ENCODE assay signal across 26 mouse cellular contexts in the genomic region with DNA sequence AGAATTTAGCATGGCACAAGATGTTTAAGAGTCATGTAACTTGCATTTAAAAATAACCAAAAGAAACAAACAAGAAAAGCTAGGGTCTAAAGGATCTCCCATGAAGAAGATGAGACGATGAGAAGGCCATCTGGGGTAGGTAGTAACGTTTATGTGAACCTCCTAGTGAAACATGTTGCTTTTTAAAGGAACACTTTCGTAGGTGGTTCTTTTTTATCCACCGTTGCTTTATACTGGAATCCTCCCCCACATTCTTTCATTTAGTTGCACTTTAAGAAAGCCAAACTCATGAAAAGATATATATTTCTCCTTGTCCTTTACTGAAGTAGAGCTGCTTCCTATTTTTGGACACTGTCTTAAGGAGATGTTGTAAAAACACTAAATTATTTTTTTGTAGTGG. TPM values are rescaled to one million over a fixed set of nuclear protein-coding genes. Genes with fewer than 3 reads are reported as not detected.
"Had no signal": no experiment of that assay in that cellular context is flagged by ENCODE, and none has a peak within 500 bp of the region (broad histone marks: within the 10 kb centered on the region; RNA-seq: fewer than 3 reads in every experiment).

No protein-coding gene starts in this region.

- H3K9me3 ChIP-seq: embryonic facial prominence, embryonic 10.5 days; embryonic facial prominence, embryonic 12.5 days; embryonic facial prominence, embryonic 13.5 days; embryonic facial prominence, embryonic 15.5 days; forebrain, embryonic 10.5 days; forebrain, embryonic 12.5 days; forebrain, embryonic 13.5 days; forebrain, embryonic 15.5 days had no signal

- H3K36me3 ChIP-seq: embryonic facial prominence, embryonic 10.5 days; embryonic facial prominence, embryonic 12.5 days; embryonic facial prominence, embryonic 13.5 days; embryonic facial prominence, embryonic 15.5 days; forebrain, embryonic 10.5 days; forebrain, embryonic 12.5 days; forebrain, embryonic 15.5 days had no signal

- H3K27me3 ChIP-seq: embryonic facial prominence, embryonic 12.5 days; embryonic facial prominence, embryonic 13.5 days; embryonic facial prominence, embryonic 15.5 days; forebrain, embryonic 12.5 days; forebrain, embryonic 13.5 days; forebrain, embryonic 15.5 days had no signal

- H3K27ac ChIP-seq: embryonic facial prominence, embryonic 10.5 days; embryonic facial prominence, embryonic 12.5 days; embryonic facial prominence, embryonic 13.5 days; embryonic facial prominence, embryonic 15.5 days; forebrain, embryonic 10.5 days; forebrain, embryonic 12.5 days; forebrain, embryonic 13.5 days; forebrain, embryonic 15.5 days; gastrocnemius, adult 2 months; heart, adult 2 months had no signal

- H3K4me3 ChIP-seq: embryonic facial prominence, embryonic 10.5 days; embryonic facial prominence, embryonic 12.5 days; embryonic facial prominence, embryonic 13.5 days; embryonic facial prominence, embryonic 15.5 days; erythroblast, embryonic 14.5 days; forebrain, embryonic 10.5 days; forebrain, embryonic 12.5 days; forebrain, embryonic 13.5 days; forebrain, embryonic 15.5 days; gastrocnemius, adult 2 months; heart, adult 2 months had no signal

- ATAC-seq: forebrain, embryonic 13.5 days; forebrain, embryonic 14.5 days; forebrain, embryonic 15.5 days had no signal

- H3K4me1 ChIP-seq: embryonic facial prominence, embryonic 10.5 days; embryonic facial prominence, embryonic 12.5 days; embryonic facial prominence, embryonic 13.5 days; embryonic facial prominence, embryonic 15.5 days; forebrain, embryonic 10.5 days; forebrain, embryonic 12.5 days; forebrain, embryonic 13.5 days; forebrain, embryonic 15.5 days had no signal

- H3K9ac ChIP-seq: embryonic facial prominence, embryonic 12.5 days; embryonic facial prominence, embryonic 13.5 days; embryonic facial prominence, embryonic 15.5 days; forebrain, embryonic 12.5 days; forebrain, embryonic 13.5 days; forebrain, embryonic 15.5 days had no signal

- DNase-seq: cerebellum, adult 2 months; cerebellum, adult 8-10 months; cerebellum, adult 9-10 months; cerebellum, adult 9-11 months; cerebellum, postnatal 10 days; cerebellum, postnatal 14 days; cerebellum, postnatal 25 days; cerebellum, postnatal 36 days; embryo, embryonic 11 days; gastrocnemius, adult 2 months; gastrocnemius, postnatal 10 days; gastrocnemius, postnatal 14 days; gastrocnemius, postnatal 25 days; gastrocnemius, postnatal 36 days; heart, adult 18-20 months; heart, adult 2 months had no signal

- H3K4me2 ChIP-seq: embryonic facial prominence, embryonic 12.5 days; embryonic facial prominence, embryonic 13.5 days; embryonic facial prominence, embryonic 15.5 days; forebrain, embryonic 12.5 days; forebrain, embryonic 13.5 days; forebrain, embryonic 15.5 days had no signal

RNA-seq across cellular contexts. Expression of a gene that starts 34.7 kb away (rescaled TPM):
- polyA plus RNA-seq: erythroblast, embryonic 14.5 days had no signal
